Mouse (Mus musculus) T-helper 1 cell (primary cell): ENCODE measurements around the gene Numa1.
"Not testable (repeated sequence)": the region's sequence is repeated elsewhere in the genome, so short reads cannot be mapped to it uniquely, and the experiment has no call there.

Source experiments
- in situ Hi-C: fragments of 300-600 bp; cut with MboI, MseI; formaldehyde crosslinking; loops from one replicate; pipeline ENCODE4 v1.15.1; 2025; ENCODE audit warnings: high pct_unique_total_duplicates

Numa1 gene

GRCm38 (mm10) chr7:102037318-102037717 lies 103.4 kb downstream of the Numa1 start:
- in situ Hi-C loops = no loop called here

GRCm38 (mm10) chr7:102042314-102042713 lies 108.4 kb downstream of the Numa1 start:
- in situ Hi-C loops = no loop called here

- in situ Hi-C loops = not testable (repeated sequence)
These were observed 114.6 kb downstream of the Numa1 start for GRCm38 (mm10) chr7:102048524-102048923.

DNA sequence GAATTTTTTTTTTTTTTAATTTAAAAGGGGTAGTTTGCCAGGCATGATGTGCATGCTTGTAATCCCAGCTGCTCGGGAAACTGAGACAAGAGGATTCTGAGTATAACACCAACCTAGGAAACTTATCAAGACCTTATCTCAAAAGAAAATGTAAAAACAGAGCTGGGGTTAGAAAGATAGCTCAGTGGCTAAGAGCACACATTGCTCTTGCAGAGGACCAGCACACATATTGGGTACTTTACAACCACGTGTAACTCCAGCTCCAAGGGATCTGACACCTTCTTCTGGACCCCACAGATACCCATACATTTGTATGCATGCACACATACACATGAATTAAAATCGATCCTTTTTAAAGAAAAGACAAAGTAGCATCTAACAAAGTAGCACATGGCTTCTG lies 127.4 kb downstream of the Numa1 start:
- in situ Hi-C loops = no loop called here

DNA sequence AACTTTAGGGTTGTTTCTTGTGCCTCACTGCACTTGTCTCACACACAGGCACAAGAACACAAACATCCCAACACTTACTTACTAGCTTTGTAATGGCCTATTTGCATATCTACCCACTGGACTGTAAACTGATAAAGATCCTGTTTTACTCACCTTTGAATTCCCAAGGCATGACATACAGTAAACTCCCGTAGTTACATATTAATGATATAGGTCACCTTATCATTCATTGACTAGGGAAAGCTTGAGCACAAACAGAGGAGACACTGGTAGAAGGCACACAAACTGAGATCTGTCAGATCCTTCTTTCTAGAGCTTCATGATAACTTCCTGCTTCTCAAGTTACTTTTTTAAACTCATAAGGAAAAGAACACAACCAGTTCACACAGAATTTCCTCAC lies 128.3 kb downstream of the Numa1 start:
- in situ Hi-C loops = no loop called here

GRCm38 (mm10) chr7:102063891-102064290 lies 130.0 kb downstream of the Numa1 start:
- in situ Hi-C loops = no loop called here
